Mouse (Mus musculus): ENCODE results near the gene Prr7. TPM values are rescaled to one million over a fixed set of nuclear protein-coding genes. Genes with fewer than 3 reads are reported as not detected.

Gene Prr7
- polyA plus RNA-seq, 1 experiment from 2014 or later = 0.69 TPM

Small RNA genes within 50 kb of the gene (microRNA-seq; reads per million reads assigned to microRNA genes)
- gene Mir6943 = not detected
- 109 reads per million, percentile 52 among the genes with 10 or more reads in this experiment for gene Mir6944
- gene Mir6945 = 1.8 reads per million

Other genes starting within 250 kb of the Prr7 start
- 494 and 539 TPM in 2 replicates for gene Prelid1, start 143.8 kb upstream of the Prr7 start, polyA plus RNA-seq (2016; fragmentation: Nextera tagmentation; extraction: Ambion mirVana)
- gene Rab24, start 142.3 kb upstream of the Prr7 start, polyA plus RNA-seq (2016; fragmentation: Nextera tagmentation; extraction: Ambion mirVana) = 72.7 and 82.3 TPM in 2 replicates
- gene Mxd3, start 134.4 kb upstream of the Prr7 start, polyA plus RNA-seq (2016; fragmentation: Nextera tagmentation; extraction: Ambion mirVana) = 24.2 and 28.1 TPM in 2 replicates
- 105 and 107 TPM in 2 replicates for gene Lman2, start 101.5 kb upstream of the Prr7 start, polyA plus RNA-seq (2016; fragmentation: Nextera tagmentation; extraction: Ambion mirVana)
- gene Rgs14, start 94.5 kb upstream of the Prr7 start, polyA plus RNA-seq (2016; fragmentation: Nextera tagmentation; extraction: Ambion mirVana) = 0.41 and 0.52 TPM in 2 replicates
- gene Slc34a1, start 66.1 kb upstream of the Prr7 start, polyA plus RNA-seq (2016; fragmentation: Nextera tagmentation; extraction: Ambion mirVana) = not detected in 2 replicates
- gene Pfn3, start 49.0 kb upstream of the Prr7 start, polyA plus RNA-seq (2016; fragmentation: Nextera tagmentation; extraction: Ambion mirVana) = not detected in 2 replicates
- gene F12, start 37.5 kb upstream of the Prr7 start, polyA plus RNA-seq (2016; fragmentation: Nextera tagmentation; extraction: Ambion mirVana) = 0.14 TPM in 1 of 2 replicates, not detected in the other
- 41.8 and 51.4 TPM in 2 replicates for gene Grk6, start 19.2 kb upstream of the Prr7 start, polyA plus RNA-seq (2016; fragmentation: Nextera tagmentation; extraction: Ambion mirVana)
- gene Dbn1, start 23.8 kb downstream of the Prr7 start, polyA plus RNA-seq (2016; fragmentation: Nextera tagmentation; extraction: Ambion mirVana) = 381 and 466 TPM in 2 replicates
- 191 and 195 TPM in 2 replicates for gene Pdlim7, start 49.4 kb downstream of the Prr7 start, polyA plus RNA-seq (2016; fragmentation: Nextera tagmentation; extraction: Ambion mirVana)
- gene Dok3, start 65.0 kb downstream of the Prr7 start, polyA plus RNA-seq (2016; fragmentation: Nextera tagmentation; extraction: Ambion mirVana) = 3.1 and 3.6 TPM in 2 replicates
- gene Ddx41, start 72.4 kb downstream of the Prr7 start, polyA plus RNA-seq (2016; fragmentation: Nextera tagmentation; extraction: Ambion mirVana) = 86.3 and 92.0 TPM in 2 replicates
- 56.7 and 63.1 TPM in 2 replicates for gene Fam193b, start 106.9 kb downstream of the Prr7 start, polyA plus RNA-seq (2016; fragmentation: Nextera tagmentation; extraction: Ambion mirVana)
- gene Tmed9, start 109.5 kb downstream of the Prr7 start, polyA plus RNA-seq (2016; fragmentation: Nextera tagmentation; extraction: Ambion mirVana) = 114 and 126 TPM in 2 replicates
- gene B4galt7, start 135.6 kb downstream of the Prr7 start, polyA plus RNA-seq (2016; fragmentation: Nextera tagmentation; extraction: Ambion mirVana) = 30.5 and 37.6 TPM in 2 replicates
- gene Caml, start 158.7 kb downstream of the Prr7 start, polyA plus RNA-seq (2016; fragmentation: Nextera tagmentation; extraction: Ambion mirVana) = 59.1 and 60.8 TPM in 2 replicates
- 37.3 and 41.4 TPM in 2 replicates for gene Ddx46, start 170.8 kb downstream of the Prr7 start, polyA plus RNA-seq (2016; fragmentation: Nextera tagmentation; extraction: Ambion mirVana)
- 48.3 and 52.1 TPM in 2 replicates for gene B230219D22Rik, start 228.9 kb downstream of the Prr7 start, polyA plus RNA-seq (2016; fragmentation: Nextera tagmentation; extraction: Ambion mirVana)

Data from midbrain, embryonic 10.5 days (tissue).